In the genomic region with DNA sequence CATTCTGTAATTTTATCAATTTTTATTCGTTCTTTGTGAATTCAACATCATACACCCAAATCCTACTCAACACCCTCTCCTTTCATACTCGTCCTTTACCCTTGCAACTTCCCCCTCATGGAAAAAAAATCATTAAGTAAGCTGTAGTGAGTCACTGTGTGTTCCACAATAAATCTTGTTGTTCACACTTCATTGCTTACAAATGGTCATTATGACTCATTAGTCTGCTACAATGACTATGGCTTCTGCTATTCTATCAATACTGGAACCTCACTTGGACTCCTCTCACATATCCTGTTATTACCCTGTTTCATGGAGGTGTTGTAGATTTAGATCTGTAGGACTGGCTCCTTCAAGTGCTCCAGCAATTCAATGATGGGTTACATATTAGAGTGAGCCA, we compare ENCODE assay signal across 25 mouse cellular contexts.
A peak's percentile ranks its signal among the peaks of the same experiment; 100 is the strongest.
DNase-seq lines count a peak whose midpoint lies in the region; ATAC-seq and TF ChIP-seq lines count a peak whose summit lies in the region.
"Had no signal": no experiment of that assay in that cellular context is flagged by ENCODE, and none has a peak within 500 bp of the region (broad histone marks: within the 10 kb centered on the region; RNA-seq: fewer than 3 reads in every experiment).

No protein-coding gene starts in this region.

- 61% methylated on average over 2 of the region's 2 CpGs for WGBS in liver, postnatal 0 days (ENCODE audit: insufficient replicate concordance)

- no peak for TF ChIP-seq POLR2A in brain, embryonic 14.5 days (IDR thresholded peaks at IDR 0.05; ENCODE audit: borderline replicate concordance, extremely low read depth, insufficient read depth, insufficient read length, poor library complexity, severe bottlenecking)

- H3K4me3 ChIP-seq in liver, postnatal 0 days (ENCODE audit: low read depth, low read length), result no peak overlapping the region
- H3K4me3 ChIP-seq: embryonic facial prominence, embryonic 12.5 days; embryonic facial prominence, embryonic 15.5 days; forebrain, embryonic 12.5 days; forebrain, embryonic 15.5 days; heart, adult 2 months; heart, embryonic 10.5 days; heart, embryonic 13.5 days; hindbrain, embryonic 12.5 days; hindbrain, embryonic 15.5 days had no signal

- H3K9ac ChIP-seq in liver, postnatal 0 days (replicated peaks), result no peak overlapping the region
- H3K9ac ChIP-seq: embryonic facial prominence, embryonic 12.5 days; embryonic facial prominence, embryonic 15.5 days; forebrain, embryonic 12.5 days; forebrain, embryonic 15.5 days; heart, embryonic 13.5 days; hindbrain, embryonic 12.5 days; hindbrain, embryonic 15.5 days had no signal

- H3K36me3 ChIP-seq in liver, postnatal 0 days (replicated peaks; ENCODE audit: insufficient read depth, low read length), result no peaks in the 10 kb centered on the region
- H3K36me3 ChIP-seq: embryonic facial prominence, embryonic 12.5 days; embryonic facial prominence, embryonic 15.5 days; forebrain, embryonic 12.5 days; forebrain, embryonic 15.5 days; G1E; heart, embryonic 10.5 days; heart, embryonic 13.5 days; hindbrain, embryonic 12.5 days; hindbrain, embryonic 15.5 days had no signal

- H3K27ac ChIP-seq in liver, postnatal 0 days (ENCODE audit: low read depth), result no peak overlapping the region
- H3K27ac ChIP-seq: embryonic facial prominence, embryonic 12.5 days; embryonic facial prominence, embryonic 15.5 days; forebrain, embryonic 12.5 days; forebrain, embryonic 15.5 days; heart, adult 2 months; heart, embryonic 10.5 days; heart, embryonic 13.5 days; hindbrain, embryonic 12.5 days; hindbrain, embryonic 15.5 days had no signal

- no peaks in the 10 kb centered on the region for H3K9me3 ChIP-seq in liver, postnatal 0 days (ENCODE audit: low read length)
- H3K9me3 ChIP-seq: embryonic facial prominence, embryonic 12.5 days; embryonic facial prominence, embryonic 15.5 days; forebrain, embryonic 12.5 days; forebrain, embryonic 15.5 days; heart, embryonic 10.5 days; heart, embryonic 13.5 days; hindbrain, embryonic 12.5 days; hindbrain, embryonic 15.5 days had no signal

- intact Hi-C loops in gastrocnemius, postnatal 14 days (cut with DNase I; ENCODE audit: low total_unique reads), result no loop called here

- peak; percentile 49 for DNase-seq in 416B (ENCODE audit: low read depth)
- peak; percentile 54 for DNase-seq in A20 (ENCODE audit: low read depth, low spot score)
- peak; percentile 5 for DNase-seq in brain, embryonic 14.5 days (ENCODE audit: low read depth)
- no peak for DNase-seq in thymus, postnatal 25 days
- no peak for DNase-seq in liver, postnatal 0 days
- no peak for DNase-seq in gastrocnemius, postnatal 14 days
- DNase-seq: adrenal gland, adult 2 months; adrenal gland, postnatal 14 days; B cell, adult 2 months; cerebellum, adult 2 months; cerebellum, adult 9-11 months; cerebellum, postnatal 25 days; gastrocnemius, postnatal 25 days; heart, adult 2 months had no signal

- no peaks in the 10 kb centered on the region for H3K27me3 ChIP-seq in liver, postnatal 0 days (ENCODE audit: insufficient read depth, low read length)
- H3K27me3 ChIP-seq: CH12.LX; embryonic facial prominence, embryonic 12.5 days; embryonic facial prominence, embryonic 15.5 days; forebrain, embryonic 12.5 days; forebrain, embryonic 15.5 days; heart, embryonic 13.5 days; hindbrain, embryonic 12.5 days; hindbrain, embryonic 15.5 days had no signal

- no peak for ATAC-seq in liver, postnatal 0 days
- ATAC-seq: forebrain, embryonic 15.5 days; intestine, postnatal 0 days had no signal

- H3K4me2 ChIP-seq in liver, postnatal 0 days (ENCODE audit: low read depth, low read length), result no peak overlapping the region
- H3K4me2 ChIP-seq: embryonic facial prominence, embryonic 12.5 days; embryonic facial prominence, embryonic 15.5 days; forebrain, embryonic 12.5 days; forebrain, embryonic 15.5 days; heart, embryonic 13.5 days; hindbrain, embryonic 12.5 days; hindbrain, embryonic 15.5 days had no signal

- TF ChIP-seq CTCF in brain, embryonic 14.5 days (IDR thresholded peaks at IDR 0.05; ENCODE audit: borderline replicate concordance, extremely low read depth, insufficient read depth, insufficient read length), result no peak
- TF ChIP-seq CTCF in liver, postnatal 0 days (IDR thresholded peaks at IDR 0.05; ENCODE audit: low read depth), result no peak

- no peak for TF ChIP-seq EP300 in liver, postnatal 0 days (IDR thresholded peaks at IDR 0.05; ENCODE audit: low read depth)

- H3K4me1 ChIP-seq in liver, postnatal 0 days (ENCODE audit: insufficient read depth), result no peaks in the 10 kb centered on the region
- H3K4me1 ChIP-seq: embryonic facial prominence, embryonic 12.5 days; embryonic facial prominence, embryonic 15.5 days; forebrain, embryonic 12.5 days; forebrain, embryonic 15.5 days; heart, embryonic 10.5 days; heart, embryonic 13.5 days; hindbrain, embryonic 12.5 days; hindbrain, embryonic 15.5 days had no signal

Comparison
In these comparisons a context has a peak if more than half of its experiments do, and no peak if none do; other contexts are left out.
1. DNase-seq: peak in 416B (single experiment), A20 (single experiment) and brain, embryonic 14.5 days (single experiment); none in thymus, postnatal 25 days (single experiment), liver, postnatal 0 days (single experiment) and gastrocnemius, postnatal 14 days (single experiment).